Mouse (Mus musculus) myocyte (in vitro differentiated cells): ENCODE measurements around the gene Lrmda.

ENCODE experiments used
- CEBPB ChIP-seq: IDR thresholded peaks from 2 replicates; pipeline ENCODE4 v1.6.1; 2011; ENCODE audit warnings: mild to moderate bottlenecking, moderate library complexity; ENCODE audit not compliant: poor library complexity, insufficient read depth, severe bottlenecking
- E2F4 ChIP-seq: IDR thresholded peaks from one replicate; pipeline ENCODE4 v1.6.1; 2011; ENCODE audit warnings: mild to moderate bottlenecking, control low read depth, moderate library complexity; ENCODE audit not compliant: insufficient read depth
- MAX ChIP-seq: IDR thresholded peaks from one replicate; pipeline ENCODE4 v1.6.1; 2011; ENCODE audit warnings: low read depth, mild to moderate bottlenecking, control low read depth
- MYOG ChIP-seq, 3 experiments: IDR thresholded peaks; one replicate each; pipeline ENCODE4 v1.6.1; 2011; ENCODE audit warnings: control low read depth in 2 of 3, low read depth in 2 of 3, mild to moderate bottlenecking in 2 of 3; ENCODE audit not compliant: insufficient read length in 2 of 3, control insufficient read depth in 1 of 3, insufficient read depth in 1 of 3
- POLR2A ChIP-seq: IDR thresholded peaks from one replicate; pipeline ENCODE4 v1.6.1; 2011; ENCODE audit warnings: low read depth, mild to moderate bottlenecking, control low read depth, moderate library complexity; ENCODE audit not compliant: insufficient read length
- REST ChIP-seq: IDR thresholded peaks from one replicate; pipeline ENCODE4 v1.6.1; 2011; ENCODE audit warnings: mild to moderate bottlenecking, control low read depth, moderate library complexity; ENCODE audit not compliant: insufficient read depth, insufficient read length
- USF1 ChIP-seq: IDR thresholded peaks from one replicate; pipeline ENCODE4 v1.6.1; 2011; ENCODE audit warnings: low read depth, mild to moderate bottlenecking, control low read depth, moderate library complexity

GRCm38 (mm10) chr14:22494290-22494689, 474.8 kb downstream of the Lrmda start:
- TF ChIP-seq POLR2A (no peak), MYOG (IDR thresholded peaks at IDR 0.05; ENCODE audit: control insufficient read depth in 1 of 3, insufficient read depth in 1 of 3, insufficient read length in 2 of 3, low read depth in 2 of 3) (no peak), MAX (no peak), USF1 (no peak), CEBPB (no peak), REST (no peak), E2F4 (no peak)
